Mouse (Mus musculus) effector memory CD4-positive, alpha-beta T cell, adult 5 months (primary cell): ENCODE measurements around the gene Rfc5. TPM values are rescaled to one million over a fixed set of nuclear protein-coding genes. Genes with fewer than 3 reads are reported as not detected.

Experiments used
- polyA plus RNA-seq: library from polyadenylated mRNA; unstranded; fragments of 100-300 nt; shearing (Covaris generic); gene quantifications from one replicate; pipeline ENCODE4 v1.2.1, GENCODE M21; 2017

The Rfc5 gene
- 21.4 TPM for polyA plus RNA-seq

DNA sequence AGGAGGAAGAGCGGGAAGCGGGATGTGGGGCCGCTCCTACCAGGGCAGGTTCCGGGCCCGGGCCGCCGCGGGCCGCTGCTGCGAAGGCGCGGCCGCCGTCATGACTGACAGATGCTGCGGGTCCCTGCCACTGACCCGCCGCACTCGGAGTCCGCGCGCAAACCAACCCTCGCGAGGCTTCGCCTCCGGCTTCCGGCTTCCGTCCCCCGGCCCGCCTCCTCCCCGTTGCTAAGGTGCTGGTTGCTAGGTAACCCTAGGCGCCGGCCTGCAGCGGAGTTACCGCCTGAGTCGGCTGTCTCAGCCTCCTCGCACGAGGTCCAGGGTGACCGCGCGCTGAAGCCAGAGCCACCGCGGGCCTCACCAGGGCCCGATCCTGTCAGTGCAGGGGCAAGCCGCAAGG is at the start of gene Rfc5:
TSS of gene Rfc5 (minus strand) at position 171 of the 400 bp plus-strand sequence.

GRCm38 (mm10) chr5:117413507-117414501 is 25.0 kb upstream of the Rfc5 start, which contains the start of gene Ksr2:
Gene Ksr2 (plus strand): TSS chr5:117414000.

GRCm38 (mm10) chr5:117357129-117357477 is 31.7 kb downstream of the Rfc5 start, which contains the start of gene Wsb2:
Gene Wsb2 (plus strand): TSS chr5:117357304.

Other genes with a start within 250 kb of the Rfc5 start
- gene Pebp1, start 101.4 kb downstream of the Rfc5 start, polyA plus RNA-seq, result 165 TPM
- gene Vsig10, start 70.0 kb downstream of the Rfc5 start, polyA plus RNA-seq, result 0.75 TPM
- 47.5 TPM for gene Wsb2, start 31.7 kb downstream of the Rfc5 start, polyA plus RNA-seq
- gene Ksr2, start 25.0 kb upstream of the Rfc5 start, polyA plus RNA-seq, result 0.21 TPM